Mouse (Mus musculus) spleen, adult 2 months (tissue): ENCODE results near the gene Coro7.

ENCODE experiments used
- CTCF ChIP-seq: fragments of 200-500 bp; IDR thresholded peaks from 2 replicates; pipeline ENCODE4 v1.5.1; 2011; ENCODE audit warnings: mild to moderate bottlenecking, inconsistent platforms; ENCODE audit not compliant: insufficient read depth, insufficient read length, insufficient replicate concordance; ENCODE audit errors: extremely low read depth
- POLR2A ChIP-seq: fragments of 200-500 bp; IDR thresholded peaks from 2 replicates; pipeline ENCODE4 v1.6.1; 2011; ENCODE audit warnings: low read depth, low read length, inconsistent platforms

GRCm38 (mm10) chr16:4647651-4648141, 31.9 kb downstream of the Coro7 start:
- TF ChIP-seq POLR2A (no peak), CTCF (no peak)
